Mouse (Mus musculus) liver, embryonic 14.5 days (tissue): ENCODE data around the gene Mill2.

Source experiments
- CTCF ChIP-seq: IDR thresholded peaks from 2 replicates; pipeline ENCODE4 v1.5.1; 2016; ENCODE audit warnings: antibody characterized with exemption, low read depth, control low read depth
- EP300 ChIP-seq: IDR thresholded peaks from 2 replicates; pipeline ENCODE4 v1.6.1; 2016; ENCODE audit warnings: antibody characterized with exemption, low read depth

GRCm38 (mm10) chr7:18909797-18910196 is 70.0 kb downstream of the Mill2 start:
- TF ChIP-seq EP300, result no peak
- TF ChIP-seq CTCF, result no peak
